Mouse (Mus musculus) G1E (cell line): ENCODE data around the gene Ak2. TPM values are rescaled to one million over a fixed set of nuclear protein-coding genes. Genes with fewer than 3 reads are reported as not detected.
A peak's percentile ranks its signal among the peaks of the same experiment; 100 is the strongest.

Experiments
- ATAC-seq: 2 replicates; pipeline ENCODE4 v1.8.0; 2016; ENCODE audit warnings: mild to moderate bottlenecking; ENCODE audit not compliant: insufficient number of reproducible peaks, poor library complexity, low FRiP score, severe bottlenecking; ENCODE audit errors: extremely low read depth
- DNase-seq: peaks from one replicate; pipeline ENCODE4 v3.0.0; 2012; ENCODE audit warnings: low spot score
- H3K27me3 ChIP-seq: 2 replicates; pipeline ENCODE4 v1.6.1; 2012; ENCODE audit warnings: mild to moderate bottlenecking, low read length, inconsistent platforms; ENCODE audit not compliant: insufficient read depth
- H3K36me3 ChIP-seq: replicated peaks from 2 replicates; pipeline ENCODE3; 2012; ENCODE audit warnings: mild to moderate bottlenecking, inconsistent platforms
- H3K4me1 ChIP-seq: 2 replicates; pipeline ENCODE4 v1.6.1; 2012; ENCODE audit warnings: low read depth, low read length, inconsistent platforms, mixed read lengths; ENCODE audit not compliant: insufficient read depth
- H3K4me3 ChIP-seq: 2 replicates; pipeline ENCODE4 v1.5.1; 2012; ENCODE audit warnings: low read depth, mild to moderate bottlenecking, inconsistent platforms, low read length, moderate library complexity, mixed read lengths
- H3K9me3 ChIP-seq: replicated peaks from 2 replicates; pipeline ENCODE4 v1.6.1; 2012; ENCODE audit warnings: inconsistent platforms
- CTCF ChIP-seq: IDR thresholded peaks from 2 replicates; pipeline ENCODE4 v1.5.1; 2012; ENCODE audit warnings: low read depth, low read length, inconsistent platforms, mixed read lengths
- GATA1 ChIP-seq: IDR thresholded peaks from 2 replicates; pipeline ENCODE4 v1.6.1; 2012; ENCODE audit warnings: borderline replicate concordance, low read length, inconsistent platforms, mixed read lengths
- GATA2 ChIP-seq: IDR thresholded peaks from 2 replicates; pipeline ENCODE4 v1.6.1; 2012; ENCODE audit warnings: low read depth, low read length, inconsistent platforms, borderline replicate concordance
- POLR2AphosphoS5 ChIP-seq: IDR thresholded peaks from 2 replicates; pipeline ENCODE4 v1.6.1; 2012; ENCODE audit warnings: low read depth, low read length, inconsistent platforms; ENCODE audit not compliant: insufficient replicate concordance
- TAL1 ChIP-seq: conservative IDR thresholded peaks from 2 replicates; pipeline ENCODE4 v1.6.1; 2012; ENCODE audit warnings: low read depth, low read length, inconsistent platforms, mixed read lengths
- polyA plus RNA-seq: library from polyadenylated mRNA; stranded (reverse); fragments of >175 nt; gene quantifications from 2 replicates; pipeline ENCODE4 v1.2.3, GENCODE M21; 2012
- total RNA-seq, 2 experiments: library from RNA; stranded (forward) in 1 of 2; stranded (reverse) in 1 of 2; fragments of 200-1000 nt in 1 of 2; fragments of >200 nt in 1 of 2; fragmentation: Nextera tagmentation in 1 of 2; gene quantifications; 2 replicates each; pipeline ENCODE4 v1.2.3; 2014 to 2017

Ak2 gene
- total and polyA plus RNA-seq, 3 experiments = 103 to 209 (median 196) TPM

DNA sequence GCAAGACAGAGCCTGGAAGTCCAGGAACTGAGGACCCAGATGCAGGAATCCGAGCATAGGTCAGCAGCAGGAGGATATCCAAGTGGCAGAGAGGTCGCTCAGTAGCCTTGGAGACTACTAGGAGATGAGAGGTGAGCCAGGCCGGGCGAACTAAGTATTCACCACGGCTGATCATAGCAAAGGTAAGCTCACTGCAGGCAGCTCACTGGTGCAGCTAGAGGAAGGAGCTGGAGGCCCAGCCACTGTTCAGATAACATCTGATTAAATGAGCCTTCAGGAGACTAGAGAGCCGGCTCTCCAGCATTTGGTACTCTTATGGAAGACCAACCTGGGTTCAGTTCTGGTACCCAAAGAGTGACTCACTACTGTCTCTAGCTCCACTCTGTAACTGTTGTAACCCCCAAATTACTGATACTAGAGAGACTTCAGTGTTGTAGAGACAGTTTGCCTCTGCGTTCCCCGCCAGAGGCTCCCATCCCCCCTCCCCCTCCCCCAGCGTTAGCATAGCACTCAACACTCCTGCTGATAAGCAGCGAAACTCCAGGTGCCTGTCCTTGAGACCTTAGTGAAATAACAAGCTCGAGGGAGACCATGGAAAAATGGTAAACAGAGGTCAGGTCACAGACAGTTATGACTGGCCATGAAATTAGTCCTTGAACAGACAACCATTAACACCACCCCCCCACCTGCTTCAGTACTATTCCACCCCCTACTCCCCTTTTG, 59.9 kb downstream of the Ak2 start:
- TF ChIP-seq GATA1 = no peak
- no peak for TF ChIP-seq CTCF
- no peak for TF ChIP-seq POLR2AphosphoS5
- TF ChIP-seq GATA2 = no peak
- TF ChIP-seq TAL1 = no peak
- Histone ChIP-seq H3K4me1 (peaks cover 58% of the 10 kb centered on the region), H3K27me3 (peaks cover 21% of the 10 kb centered on the region), H3K4me3 (no peak overlapping the region; the same call in 1 of the 2 replicates), H3K9me3 (no peaks in the 10 kb centered on the region), H3K36me3 (peaks cover 27% of the 10 kb centered on the region)
- DNase-seq (no peak), ATAC-seq (no peak)

DNA sequence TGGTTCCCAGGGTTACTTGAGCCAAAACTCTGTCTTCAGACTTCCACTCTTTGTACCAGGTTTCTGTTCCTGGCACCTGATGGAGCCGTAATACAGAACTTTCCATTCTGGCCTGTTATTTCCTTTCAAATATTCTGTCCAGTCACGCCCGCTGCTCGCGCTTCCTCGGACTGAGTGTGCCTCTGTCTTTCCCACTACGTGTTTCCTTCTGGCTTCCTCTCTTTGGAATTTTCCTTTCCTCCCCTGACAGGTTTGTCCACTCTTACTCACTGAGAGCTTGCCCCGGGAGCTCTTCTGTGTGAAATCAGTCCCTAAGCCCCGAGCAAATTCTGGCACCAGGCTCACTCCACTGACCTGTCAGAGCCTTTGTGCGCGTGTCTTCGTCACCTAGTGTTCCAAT, 63.0 kb downstream of the Ak2 start:
- peaks cover 52% of the 10 kb centered on the region for H3K4me1 ChIP-seq
- DNase-seq (no peak), ATAC-seq (no peak)

DNA sequence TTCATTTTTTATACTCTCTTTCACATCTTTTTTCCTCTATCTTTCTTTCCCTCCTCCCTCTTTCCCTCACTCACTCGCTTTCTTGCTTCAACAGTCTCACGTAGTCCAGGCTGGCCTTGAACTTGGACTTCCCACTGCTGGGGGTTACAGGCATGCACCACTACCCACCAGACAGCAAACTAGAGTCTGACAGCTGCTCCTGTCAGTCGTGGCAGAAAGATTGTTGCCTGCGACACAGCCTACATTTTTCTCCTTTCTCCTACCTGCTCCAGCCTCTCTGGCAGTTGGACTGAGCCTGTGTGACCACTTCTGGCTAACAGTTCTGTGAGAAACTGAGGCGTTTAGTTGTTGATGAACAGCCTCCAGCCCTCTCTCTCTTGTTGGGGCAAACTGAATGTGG, 63.8 kb downstream of the Ak2 start:
- Histone ChIP-seq H3K36me3 (peaks cover 27% of the 10 kb centered on the region), H3K9me3 (no peaks in the 10 kb centered on the region), H3K27me3 (no peaks in the 10 kb centered on the region), H3K4me1 (peaks cover 48% of the 10 kb centered on the region), H3K4me3 (no peak overlapping the region)
- no peak for DNase-seq
- no peak for TF ChIP-seq POLR2AphosphoS5
- TF ChIP-seq GATA1 = no peak
- TF ChIP-seq GATA2 = no peak
- TF ChIP-seq TAL1 = no peak
- TF ChIP-seq CTCF = no peak
- no peak for ATAC-seq

More for the DNA sequence above, 63.0 kb downstream of the Ak2 start:
- Histone ChIP-seq H3K9me3 (no peaks in the 10 kb centered on the region), H3K36me3 (peaks cover 27% of the 10 kb centered on the region), H3K4me3 (no peak overlapping the region), H3K27me3 (peaks cover 2% of the 10 kb centered on the region; the same call in 1 of the 2 replicates)
- TF ChIP-seq GATA2 = no peak
- TF ChIP-seq GATA1 = no peak
- no peak for TF ChIP-seq TAL1
- TF ChIP-seq CTCF = no peak
- TF ChIP-seq POLR2AphosphoS5 = no peak

DNA sequence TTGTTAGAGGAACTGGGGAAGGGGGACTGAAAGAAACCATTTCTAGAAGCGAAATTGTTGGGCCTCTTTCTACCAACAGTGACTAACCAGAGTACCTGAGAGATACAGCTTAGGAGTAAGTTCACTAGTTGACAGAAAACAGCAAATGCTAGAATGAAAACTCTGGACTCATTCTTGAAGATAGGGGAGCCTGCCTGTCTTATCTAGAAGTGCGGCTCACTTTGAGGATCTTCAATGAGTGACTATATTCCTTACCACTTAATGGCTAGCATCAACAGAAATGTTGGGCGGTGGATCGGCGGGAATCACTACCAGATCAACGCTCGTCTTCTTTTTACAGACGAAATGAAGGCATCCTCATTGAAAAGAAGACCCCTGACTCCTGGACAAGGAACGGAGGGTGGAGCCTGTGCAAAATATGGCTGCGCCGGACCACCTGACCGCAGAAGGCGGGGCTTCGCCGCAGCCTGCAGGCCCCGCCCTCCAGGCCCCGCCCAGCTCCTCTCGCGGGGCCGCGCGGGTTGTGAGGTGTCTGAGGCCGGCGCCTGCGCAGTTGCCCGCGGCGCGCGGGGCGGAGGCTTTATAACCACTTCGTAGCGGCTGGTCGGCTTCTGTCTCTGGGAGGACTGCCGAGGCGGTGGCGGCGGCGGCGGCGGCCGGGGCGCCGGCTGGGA, 65.9 kb downstream of the Ak2 start:
- peak; percentile 88 for DNase-seq
- peak; percentile 69 for ATAC-seq

DNA sequence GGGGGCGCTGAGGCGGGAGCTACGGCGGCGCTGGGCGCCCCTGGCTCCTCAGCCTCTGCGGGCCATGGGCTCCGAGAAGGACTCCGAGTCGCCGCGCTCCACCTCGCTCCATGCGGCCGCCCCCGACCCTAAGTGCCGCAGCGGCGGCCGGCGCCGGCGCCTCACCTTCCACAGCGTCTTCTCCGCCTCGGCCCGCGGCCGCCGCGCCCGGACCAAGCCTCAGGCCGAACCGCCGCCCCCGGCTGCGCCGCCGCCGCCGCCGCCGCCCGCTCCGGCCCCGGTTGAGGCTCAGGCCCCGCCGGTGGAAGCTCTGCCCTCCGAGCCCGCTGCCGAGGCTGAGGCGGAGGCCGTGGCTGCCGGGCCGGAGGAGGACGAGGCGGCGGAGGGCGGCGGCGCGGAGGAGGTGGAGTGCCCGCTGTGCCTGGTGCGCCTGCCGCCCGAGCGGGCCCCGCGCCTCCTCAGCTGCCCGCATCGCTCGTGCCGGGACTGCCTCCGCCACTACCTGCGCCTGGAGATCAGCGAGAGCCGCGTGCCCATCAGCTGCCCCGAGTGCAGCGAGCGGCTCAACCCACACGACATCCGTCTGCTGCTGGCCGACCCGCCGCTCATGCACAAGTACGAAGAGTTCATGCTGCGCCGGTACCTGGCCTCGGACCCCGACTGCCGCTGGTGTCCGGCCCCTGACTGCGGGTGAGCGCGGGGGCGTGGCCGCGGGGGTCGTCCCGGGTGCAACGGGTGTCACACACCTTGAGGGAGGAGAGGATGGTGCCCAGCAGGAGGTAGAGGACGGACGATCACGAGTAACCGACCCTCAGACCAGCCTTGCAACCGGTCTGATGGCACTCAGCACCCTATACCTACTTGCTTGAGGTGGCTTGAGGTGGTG, 66.7 kb downstream of the Ak2 start, which contains the start of gene Rnf19b:
TSS of gene Rnf19b (plus strand) at position 65 of the 886 bp plus-strand sequence.
- no peak for ATAC-seq
- no peaks in the 10 kb centered on the region for H3K27me3 ChIP-seq
- DNase-seq = peak; percentile 40
- peaks cover 50% of the 10 kb centered on the region for H3K4me1 ChIP-seq
- H3K4me3 ChIP-seq = peak within 1 kb of the TSS; percentile 97
- H3K36me3 ChIP-seq = peaks cover 31% of the 10 kb centered on the region
- TF ChIP-seq GATA2 (no peak), TAL1 (no peak), GATA1 (no peak), CTCF (no peak), POLR2AphosphoS5 (no peak)
- no peaks in the 10 kb centered on the region for H3K9me3 ChIP-seq

More for the DNA sequence above, 65.9 kb downstream of the Ak2 start:
- no peaks in the 10 kb centered on the region for H3K27me3 ChIP-seq
- peak overlapping the region; percentile 97 for H3K4me3 ChIP-seq
- H3K4me1 ChIP-seq = peaks cover 44% of the 10 kb centered on the region
- peaks cover 28% of the 10 kb centered on the region for H3K36me3 ChIP-seq
- TF ChIP-seq CTCF = no peak
- TF ChIP-seq GATA2 = no peak
- no peak for TF ChIP-seq POLR2AphosphoS5
- TF ChIP-seq TAL1 = no peak
- TF ChIP-seq GATA1 = no peak
- H3K9me3 ChIP-seq = no peaks in the 10 kb centered on the region

DNA sequence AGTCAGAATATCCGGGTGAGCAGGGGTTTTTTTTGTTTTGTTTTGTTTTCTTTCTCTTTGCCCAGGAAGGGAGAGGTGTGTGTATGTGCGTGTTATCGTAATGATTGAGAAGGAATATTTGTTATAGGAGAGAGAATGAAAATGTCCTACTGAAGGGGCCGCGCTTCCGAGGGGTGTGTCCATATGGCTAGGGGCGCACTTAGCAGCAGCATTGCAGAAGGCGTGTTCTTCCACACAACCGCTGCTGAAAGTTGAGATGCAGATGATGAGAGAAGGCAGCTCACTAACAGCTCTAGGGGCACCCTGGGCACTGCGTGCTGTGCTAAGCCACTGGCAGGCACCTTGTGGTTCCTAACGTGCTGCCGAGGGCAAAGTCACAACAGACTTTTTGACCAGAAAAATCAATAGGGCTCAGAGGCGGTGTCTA, 67.4 kb downstream of the Ak2 start:
- Histone ChIP-seq H3K4me3 (peak overlapping the region; percentile 97), H3K4me1 (peaks cover 50% of the 10 kb centered on the region), H3K9me3 (no peaks in the 10 kb centered on the region), H3K27me3 (no peaks in the 10 kb centered on the region), H3K36me3 (peaks cover 28% of the 10 kb centered on the region)
- TF ChIP-seq GATA1 = no peak
- no peak for TF ChIP-seq GATA2
- no peak for TF ChIP-seq TAL1
- TF ChIP-seq CTCF = no peak
- no peak for TF ChIP-seq POLR2AphosphoS5
- ATAC-seq = 0 out of 2 replicates have a peak, but pooled peaks have one; percentile 32
- DNase-seq = peak; percentile 33
